Mouse (Mus musculus) liver, embryonic 11.5 days (tissue): Measurements from ENCODE around the gene Cyp8b1. TPM values are rescaled to one million over a fixed set of nuclear protein-coding genes. Genes with fewer than 3 reads are reported as not detected.

Experiments
- ATAC-seq: fragments of 200-750 bp; cut with Nextera tagmentation; replicated peaks from 2 replicates; pipeline ENCODE4 v1.8.0; 2017; ENCODE audit warnings: moderate number of reproducible peaks, mild to moderate bottlenecking, moderate TSS enrichment, moderate library complexity; ENCODE audit not compliant: low FRiP score
- DNase-seq: peaks from one replicate; pipeline ENCODE4 v3.0.0-alpha.2; 2017; ENCODE audit warnings: low spot score
- H3K27ac ChIP-seq: fragments of 300-500 bp; sonication (generic); 2 replicates; pipeline ENCODE4 v1.5.1; 2014; ENCODE audit warnings: mild to moderate bottlenecking, low read depth, low read length, control low read depth
- H3K27me3 ChIP-seq: fragments of 300-500 bp; sonication (generic); replicated peaks from 2 replicates; pipeline ENCODE4 v1.6.1; 2014; ENCODE audit warnings: low read length, mixed read lengths; ENCODE audit not compliant: control insufficient read depth, insufficient read depth
- H3K36me3 ChIP-seq: fragments of 300-500 bp; sonication (generic); 2 replicates; pipeline ENCODE4 v1.6.1; 2014; ENCODE audit warnings: mild to moderate bottlenecking, low read length, moderate library complexity, mixed read lengths; ENCODE audit not compliant: control insufficient read depth, insufficient read depth
- H3K4me1 ChIP-seq: fragments of 300-500 bp; sonication (generic); replicated peaks from 2 replicates; pipeline ENCODE4 v1.6.1; 2014; ENCODE audit warnings: low read length, mixed read lengths; ENCODE audit not compliant: control insufficient read depth, insufficient read depth
- H3K4me2 ChIP-seq: fragments of 300-500 bp; sonication (generic); 2 replicates; pipeline ENCODE4 v1.6.1; 2014; ENCODE audit warnings: mild to moderate bottlenecking, control low read depth, moderate library complexity
- H3K4me3 ChIP-seq: fragments of 300-500 bp; sonication (generic); 2 replicates; pipeline ENCODE4 v1.5.1; 2014; ENCODE audit warnings: low read depth, low read length, control low read depth
- H3K9ac ChIP-seq: fragments of 300-500 bp; sonication (generic); 2 replicates; pipeline ENCODE4 v1.6.1; 2014; ENCODE audit warnings: low read depth, low read length, control low read depth
- H3K9me3 ChIP-seq: fragments of 300-500 bp; sonication (generic); 2 replicates; pipeline ENCODE4 v1.6.1; 2016; ENCODE audit warnings: low read length, inconsistent platforms, mixed read lengths; ENCODE audit not compliant: control insufficient read depth
- WGBS: fragments of 180-500 bp; shearing (Covaris S2); extraction: QIAGEN DNeasy Blood & Tissue Kit; methylation state at CpG from one replicate; pipeline ENCODE4 v1.1.7; 2014; 5-methylcytosine and 5-hydroxymethylcytosine counted together
- polyA plus RNA-seq: library from polyadenylated mRNA; unstranded; fragments of >200 nt; fragmentation: Nextera tagmentation; extraction: Ambion mirVana; gene quantifications from 2 replicates; pipeline ENCODE4 v1.2.1, GENCODE M21; 2014

Gene Cyp8b1
- polyA plus RNA-seq, 1 experiment from 2014 or later: not detected

DNA sequence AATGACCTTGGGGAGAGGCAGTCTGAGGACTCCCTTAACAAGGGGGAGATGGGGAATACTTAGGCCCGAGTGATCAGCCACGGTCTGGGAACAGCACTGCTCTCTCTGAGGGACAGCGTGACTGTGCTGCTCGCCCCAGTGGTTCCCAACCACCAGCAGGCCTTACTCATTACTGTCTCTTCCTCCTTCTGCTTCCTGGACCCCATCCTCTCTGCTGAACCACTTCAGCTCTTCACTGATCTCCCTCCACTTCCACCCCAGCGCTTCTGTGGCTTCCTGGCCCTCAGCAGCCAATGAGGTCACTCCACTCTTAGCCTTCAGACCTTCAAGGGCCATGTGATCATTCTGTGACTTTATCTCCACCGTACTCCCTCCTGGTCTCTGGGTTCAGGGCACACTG is 6.5 kb downstream of the Cyp8b1 start:
- no peaks in the 10 kb centered on the region for H3K4me1 ChIP-seq
- DNase-seq (no peak), ATAC-seq (0 out of 2 replicates have a peak, but pooled peaks have one; percentile 31)
- H3K4me3 ChIP-seq: no peak overlapping the region
- H3K27ac ChIP-seq: no peak overlapping the region
- no peak overlapping the region for H3K4me2 ChIP-seq
- 33% methylated on average over 6 of the region's 6 CpGs for WGBS
- no peaks in the 10 kb centered on the region for H3K27me3 ChIP-seq
- no peaks in the 10 kb centered on the region for H3K9me3 ChIP-seq
- no peaks in the 10 kb centered on the region for H3K36me3 ChIP-seq
- H3K9ac ChIP-seq: no peak overlapping the region

DNA sequence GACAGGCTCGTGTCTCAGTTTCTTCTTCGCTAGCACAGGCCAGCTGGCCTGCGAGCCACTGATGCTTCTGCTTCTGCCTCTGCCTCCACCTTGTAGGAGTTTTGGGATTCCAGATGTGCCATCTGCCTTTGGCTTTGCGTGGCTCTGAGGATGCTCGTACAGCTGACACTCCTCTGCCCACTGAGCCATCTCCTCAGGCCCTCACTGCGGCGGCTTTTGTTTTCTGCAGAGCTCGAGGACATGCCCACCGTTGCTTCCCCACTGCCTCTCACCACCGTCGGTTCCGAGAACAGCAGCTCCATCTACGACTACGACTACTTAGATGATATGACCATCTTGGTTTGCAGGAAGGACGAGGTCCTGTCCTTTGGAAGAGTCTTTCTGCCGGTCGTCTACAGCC is 7.8 kb downstream of the Cyp8b1 start:
- no peaks in the 10 kb centered on the region for H3K4me1 ChIP-seq
- no peaks in the 10 kb centered on the region for H3K36me3 ChIP-seq
- no peaks in the 10 kb centered on the region for H3K9me3 ChIP-seq
- ATAC-seq (no peak), DNase-seq (no peak)
- H3K4me2 ChIP-seq: no peak overlapping the region
- H3K27ac ChIP-seq: no peak overlapping the region
- 88% methylated on average over 17 of the region's 17 CpGs for WGBS
- no peak overlapping the region for H3K4me3 ChIP-seq
- H3K9ac ChIP-seq: no peak overlapping the region
- no peaks in the 10 kb centered on the region for H3K27me3 ChIP-seq

DNA sequence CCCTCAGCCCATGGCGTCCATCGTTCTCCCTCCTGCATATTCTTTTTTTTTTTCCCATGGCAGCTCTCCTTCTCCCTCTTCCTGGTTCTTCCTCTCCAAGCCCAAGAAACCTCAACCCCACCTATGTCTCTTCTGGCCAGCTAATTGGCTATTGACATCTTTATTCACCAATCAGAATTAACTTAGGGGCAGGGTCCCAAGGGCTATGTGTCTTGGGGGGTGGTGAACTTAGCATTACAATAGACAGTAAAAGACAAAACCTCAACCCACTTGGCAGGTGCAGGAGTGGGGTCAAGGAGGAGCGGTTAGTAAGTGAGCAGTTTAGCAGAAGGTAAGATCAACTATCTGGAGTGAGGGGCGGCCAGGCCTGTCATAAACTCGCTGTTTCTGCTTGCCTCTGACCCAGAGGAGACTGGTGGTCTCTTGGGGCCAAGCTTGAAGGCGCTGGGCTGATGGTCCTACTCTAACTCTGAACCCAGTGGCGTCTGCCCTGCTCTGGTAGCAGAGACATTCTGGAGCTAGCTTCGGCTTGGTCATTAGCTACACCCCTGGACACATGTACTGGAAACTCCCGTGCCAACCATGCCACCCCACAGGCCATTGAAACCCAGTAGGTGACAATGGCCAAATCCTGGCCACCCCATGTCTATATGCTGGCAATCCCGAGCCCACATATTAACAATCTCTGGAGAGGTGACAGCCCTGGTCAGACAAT is 8.6 kb downstream of the Cyp8b1 start:
- Histone ChIP-seq H3K9ac (no peak overlapping the region), H3K4me3 (no peak overlapping the region), H3K27ac (no peak overlapping the region), H3K36me3 (no peaks in the 10 kb centered on the region), H3K9me3 (no peaks in the 10 kb centered on the region), H3K27me3 (no peaks in the 10 kb centered on the region), H3K4me1 (no peaks in the 10 kb centered on the region), H3K4me2 (no peak overlapping the region)
- ATAC-seq: no peak
- DNase-seq: no peak
- 69% methylated on average over 10 of the region's 10 CpGs for WGBS

- DNase-seq (no peak), ATAC-seq (no peak)
- WGBS: 72% methylated on average over 5 of the region's 5 CpGs
- Histone ChIP-seq H3K9me3 (no peaks in the 10 kb centered on the region), H3K4me3 (no peak overlapping the region), H3K4me1 (no peaks in the 10 kb centered on the region), H3K36me3 (no peaks in the 10 kb centered on the region), H3K27me3 (no peaks in the 10 kb centered on the region), H3K9ac (no peak overlapping the region), H3K4me2 (no peak overlapping the region), H3K27ac (no peak overlapping the region)
Observed at GRCm38 (mm10) chr9:121906456-121906855, 9.6 kb downstream of the Cyp8b1 start.

GRCm38 (mm10) chr9:121905556-121906185 is 10.4 kb downstream of the Cyp8b1 start:
- Histone ChIP-seq H3K27ac (no peak overlapping the region), H3K4me2 (no peak overlapping the region), H3K27me3 (no peaks in the 10 kb centered on the region), H3K36me3 (no peaks in the 10 kb centered on the region), H3K4me3 (no peak overlapping the region), H3K9ac (no peak overlapping the region), H3K9me3 (no peaks in the 10 kb centered on the region), H3K4me1 (no peaks in the 10 kb centered on the region)
- WGBS: 71% methylated on average over 4 of the region's 4 CpGs
- DNase-seq (no peak), ATAC-seq (no peak)

DNA sequence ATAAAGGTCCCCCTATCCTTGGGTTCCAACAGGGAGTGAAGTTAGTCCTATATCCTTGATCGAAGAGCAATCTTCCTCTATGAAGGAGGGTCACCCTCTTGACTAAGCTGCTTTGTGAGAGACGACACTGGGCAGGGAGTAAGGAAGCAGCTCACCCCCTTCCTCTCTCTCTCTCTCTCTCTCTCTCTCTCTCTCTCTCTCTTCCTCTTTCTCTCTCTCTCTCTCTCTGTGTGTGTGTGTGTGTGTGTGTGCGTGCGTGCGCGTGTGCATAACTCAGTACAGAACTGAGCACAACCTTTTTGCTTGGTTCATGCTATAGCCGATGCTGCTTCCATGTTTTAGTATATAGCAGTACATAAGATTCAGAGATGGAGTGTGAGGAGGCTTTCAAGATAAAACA is 11.2 kb downstream of the Cyp8b1 start:
- DNase-seq (no peak), ATAC-seq (no peak)
- no peaks in the 10 kb centered on the region for H3K4me1 ChIP-seq
- 86% methylated on average over 7 of the region's 7 CpGs for WGBS
- no peak overlapping the region for H3K4me2 ChIP-seq
- no peaks in the 10 kb centered on the region for H3K9me3 ChIP-seq
- no peak overlapping the region for H3K9ac ChIP-seq
- no peaks in the 10 kb centered on the region for H3K36me3 ChIP-seq
- no peak overlapping the region for H3K27ac ChIP-seq
- no peaks in the 10 kb centered on the region for H3K27me3 ChIP-seq
- H3K4me3 ChIP-seq: no peak overlapping the region

DNA sequence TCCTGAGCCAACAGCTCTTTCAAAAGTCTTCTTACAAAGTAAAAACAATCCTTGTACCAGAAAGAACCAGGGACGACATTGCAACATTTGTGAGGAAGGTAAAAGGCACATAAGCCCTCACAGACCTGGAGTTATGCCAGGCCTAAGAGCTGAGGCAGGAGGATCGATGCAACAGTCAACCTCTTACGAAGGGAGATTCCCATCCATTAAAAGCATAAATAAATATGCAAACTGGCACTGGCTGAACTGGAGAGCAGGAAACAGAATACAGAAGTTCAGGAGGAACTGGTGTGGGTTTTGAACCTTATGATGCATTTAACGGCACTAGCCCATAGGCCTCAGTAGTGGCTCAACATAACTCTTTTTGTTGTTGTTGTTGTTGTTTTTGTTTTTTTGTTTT is 11.8 kb downstream of the Cyp8b1 start:
- WGBS: 78% methylated on average over 4 of the region's 4 CpGs
- H3K27ac ChIP-seq: no peak overlapping the region
- DNase-seq (no peak), ATAC-seq (no peak)
- H3K36me3 ChIP-seq: no peaks in the 10 kb centered on the region
- H3K9ac ChIP-seq: no peak overlapping the region
- H3K4me1 ChIP-seq: no peaks in the 10 kb centered on the region
- no peaks in the 10 kb centered on the region for H3K9me3 ChIP-seq
- H3K4me2 ChIP-seq: no peak overlapping the region
- H3K27me3 ChIP-seq: no peaks in the 10 kb centered on the region
- H3K4me3 ChIP-seq: no peak overlapping the region

GRCm38 (mm10) chr9:121903476-121904305 is 12.4 kb downstream of the Cyp8b1 start:
- no peak overlapping the region for H3K4me3 ChIP-seq
- no peak overlapping the region for H3K9ac ChIP-seq
- H3K4me1 ChIP-seq: no peaks in the 10 kb centered on the region
- H3K27me3 ChIP-seq: no peaks in the 10 kb centered on the region
- H3K4me2 ChIP-seq: no peak overlapping the region
- WGBS: 81% methylated on average over 8 of the region's 8 CpGs
- DNase-seq (no peak), ATAC-seq (no peak)
- no peaks in the 10 kb centered on the region for H3K36me3 ChIP-seq
- H3K27ac ChIP-seq: no peak overlapping the region
- no peaks in the 10 kb centered on the region for H3K9me3 ChIP-seq
